In genomic region chr16:76507191-76507746, GRCm38 (mm10) we compare ENCODE assay signal across 19 mouse cellular contexts.
DNase-seq lines count a peak whose midpoint lies in the region; ATAC-seq and TF ChIP-seq lines count a peak whose summit lies in the region.
"Had no signal": no experiment of that assay in that cellular context is flagged by ENCODE, and none has a peak within 500 bp of the region (broad histone marks: within the 10 kb centered on the region; RNA-seq: fewer than 3 reads in every experiment).

No protein-coding gene starts in this region.

- TF ChIP-seq CTCF in gastrocnemius, adult 2 months (IDR thresholded peaks at IDR 0.05): no peak
- no peak for TF ChIP-seq CTCF in lung, embryonic 14.5 days (IDR thresholded peaks at IDR 0.05; ENCODE audit: low read depth)
- TF ChIP-seq CTCF in lung, adult 2 months (IDR thresholded peaks at IDR 0.05; ENCODE audit: insufficient read depth, low read length): no peak
- TF ChIP-seq CTCF in lung, postnatal 0 days (IDR thresholded peaks at IDR 0.05): 0 out of 2 replicates have a peak, but pooled peaks have one; percentile 6

- no peak overlapping the region for H3K4me3 ChIP-seq in gastrocnemius, adult 2 months
- H3K4me3 ChIP-seq in lung, embryonic 14.5 days (ENCODE audit: low read depth, low read length): no peak overlapping the region
- no peak overlapping the region for H3K4me3 ChIP-seq in lung, adult 2 months (replicated peaks; ENCODE audit: extremely low read depth, low read depth, low read length)
- no peak overlapping the region for H3K4me3 ChIP-seq in lung, postnatal 0 days (ENCODE audit: low read depth, low read length)
- H3K4me3 ChIP-seq: heart, embryonic 13.5 days; limb, embryonic 10.5 days; neural tube, embryonic 12.5 days had no signal

- no peak overlapping the region for H3K4me2 ChIP-seq in lung, embryonic 14.5 days
- no peak overlapping the region for H3K4me2 ChIP-seq in lung, postnatal 0 days (replicated peaks; ENCODE audit: low read depth, low read length)
- H3K4me2 ChIP-seq: heart, embryonic 13.5 days; neural tube, embryonic 12.5 days had no signal

- ATAC-seq in lung, embryonic 14.5 days (ENCODE audit: insufficient read depth): no peak
- ATAC-seq in lung, postnatal 0 days: peak; percentile 71
- ATAC-seq: forebrain, embryonic 16.5 days; inflammation-experienced regulatory T-cells, adult 6 months had no signal

- peak; percentile 28 for DNase-seq in gastrocnemius, adult 18-20 months (ENCODE audit: low spot score)
- DNase-seq in gastrocnemius, adult 2 months: no peak
- DNase-seq in lung, embryonic 14.5 days: peak; percentile 28
- no peak for DNase-seq in lung, adult 2 months
- DNase-seq in adrenal gland, postnatal 36 days: peak; percentile 46 to 75
- DNase-seq in lung, postnatal 0 days (ENCODE audit: low spot score): peak; percentile 64
- no peak for DNase-seq in thymus, postnatal 0 days (ENCODE audit: low spot score)
- DNase-seq in thymus, postnatal 25 days: no peak
- DNase-seq: B cell, adult 2 months; cerebellum, adult 2 months; gastrocnemius, postnatal 25 days; midbrain, embryonic 14.5 days; spleen, adult 18-20 months had no signal

- no peaks in the 10 kb centered on the region for H3K4me1 ChIP-seq in lung, embryonic 14.5 days (ENCODE audit: insufficient read depth)
- no peaks in the 10 kb centered on the region; the same call in 1 of the 2 replicates for H3K4me1 ChIP-seq in lung, adult 2 months (ENCODE audit: control insufficient read depth, insufficient read depth, low read length)
- H3K4me1 ChIP-seq in lung, postnatal 0 days (ENCODE audit: insufficient read depth, low read depth, low read length): no peaks in the 10 kb centered on the region
- H3K4me1 ChIP-seq: heart, embryonic 13.5 days; neural tube, embryonic 12.5 days had no signal

- TF ChIP-seq EP300 in lung, postnatal 0 days (IDR thresholded peaks at IDR 0.05): peak; percentile 67

- H3K9ac ChIP-seq in lung, embryonic 14.5 days: no peak overlapping the region
- no peak overlapping the region for H3K9ac ChIP-seq in lung, postnatal 0 days (replicated peaks; ENCODE audit: low read depth)
- H3K9ac ChIP-seq: heart, embryonic 13.5 days; neural tube, embryonic 12.5 days had no signal

- H3K27ac ChIP-seq in gastrocnemius, adult 2 months: no peak overlapping the region
- H3K27ac ChIP-seq in lung, embryonic 14.5 days (ENCODE audit: low read depth): no peak overlapping the region
- no peak overlapping the region for H3K27ac ChIP-seq in lung, postnatal 0 days (ENCODE audit: low read length)
- H3K27ac ChIP-seq: heart, embryonic 13.5 days; limb, embryonic 10.5 days; macrophage; neural tube, embryonic 12.5 days had no signal

- no peaks in the 10 kb centered on the region for H3K27me3 ChIP-seq in lung, embryonic 14.5 days (ENCODE audit: insufficient read depth, low read length)
- H3K27me3 ChIP-seq in lung, postnatal 0 days (replicated peaks; ENCODE audit: insufficient read depth, low read length): no peaks in the 10 kb centered on the region
- H3K27me3 ChIP-seq: heart, embryonic 13.5 days; neural tube, embryonic 12.5 days had no signal

- TF ChIP-seq POLR2A in lung, adult 2 months (IDR thresholded peaks at IDR 0.05; ENCODE audit: borderline replicate concordance, extremely low read depth, low read depth, low read length): no peak

- H3K36me3 ChIP-seq in lung, embryonic 14.5 days (ENCODE audit: insufficient read depth): no peaks in the 10 kb centered on the region
- no peaks in the 10 kb centered on the region for H3K36me3 ChIP-seq in lung, postnatal 0 days (ENCODE audit: insufficient read depth, low read length)
- H3K36me3 ChIP-seq: heart, embryonic 13.5 days; limb, embryonic 10.5 days; neural tube, embryonic 12.5 days had no signal

- no peaks in the 10 kb centered on the region for H3K9me3 ChIP-seq in lung, embryonic 14.5 days (ENCODE audit: low read depth, low read length)
- no peaks in the 10 kb centered on the region for H3K9me3 ChIP-seq in lung, postnatal 0 days (ENCODE audit: low read length)
- H3K9me3 ChIP-seq: heart, embryonic 13.5 days; limb, embryonic 10.5 days; neural tube, embryonic 12.5 days had no signal

- WGBS in lung, embryonic 14.5 days: 61% methylated on average over 5 of the region's 5 CpGs
- WGBS in lung, adult 2 months: 41% methylated on average over 5 of the region's 5 CpGs
- 45% methylated on average over 5 of the region's 5 CpGs for WGBS in lung, postnatal 0 days

- intact Hi-C loops in gastrocnemius, adult 2 months (cut with DNase I): no loop called here

Comparison
In these comparisons a context has a peak if more than half of its experiments do, and no peak if none do; other contexts are left out.
1. DNase-seq: peak in gastrocnemius, adult 18-20 months (single experiment), lung, embryonic 14.5 days (single experiment), adrenal gland, postnatal 36 days (2 of 2) and lung, postnatal 0 days (single experiment); none in gastrocnemius, adult 2 months (single experiment), lung, adult 2 months (single experiment), thymus, postnatal 0 days (single experiment) and thymus, postnatal 25 days (single experiment).